Mouse (Mus musculus) liver, adult 2 months (tissue): ENCODE measurements around the gene Lrrc38.

Experiments
- CTCF ChIP-seq: fragments of 200-500 bp; IDR thresholded peaks from 2 replicates; pipeline ENCODE4 v1.5.1; 2011; ENCODE audit warnings: low read depth, low read length, control low read depth
- POLR2A ChIP-seq: fragments of 200-500 bp; IDR thresholded peaks from 2 replicates; pipeline ENCODE4 v1.6.1; 2011; ENCODE audit warnings: low read length, control low read depth; ENCODE audit not compliant: insufficient read depth; ENCODE audit errors: extremely low read depth

DNA sequence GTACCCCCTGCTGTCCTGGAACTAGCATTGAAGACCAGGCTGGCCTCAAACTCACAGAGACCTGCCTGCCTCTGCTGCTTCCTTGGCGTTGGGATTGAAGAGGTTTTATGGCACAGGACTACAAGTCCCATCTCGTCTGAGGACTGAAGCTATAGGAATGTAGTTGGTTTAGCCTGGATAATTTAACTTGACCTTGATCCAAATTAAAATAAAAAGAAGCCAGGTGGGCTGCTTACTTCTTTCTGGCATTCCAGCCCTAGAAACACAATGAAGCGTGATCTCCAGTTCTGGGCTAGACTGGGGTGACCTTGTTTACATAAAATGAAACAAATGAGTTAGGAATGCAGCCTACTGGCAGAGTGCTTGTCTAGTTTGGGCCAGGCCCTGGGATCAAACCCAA lies 64.6 kb downstream of the Lrrc38 start:
- TF ChIP-seq POLR2A (no peak), CTCF (no peak)
